Mouse (Mus musculus) embryonic facial prominence, embryonic 13.5 days (tissue): ENCODE measurements around the gene Tcaf2. TPM values are rescaled to one million over a fixed set of nuclear protein-coding genes. Genes with fewer than 3 reads are reported as not detected.

ENCODE experiments used
- polyA plus RNA-seq: library from polyadenylated mRNA; unstranded; fragments of >200 nt; fragmentation: Nextera tagmentation; extraction: Ambion mirVana; gene quantifications from 2 replicates; pipeline ENCODE4 v1.2.1, GENCODE M21; 2015

Tcaf2 gene
- polyA plus RNA-seq, 1 experiment from 2014 or later = 4.3 TPM

Other genes with a start within 250 kb of the Tcaf2 start
- not detected in 2 replicates for gene Tas2r143, start 245.0 kb downstream of the Tcaf2 start, polyA plus RNA-seq
- not detected in 2 replicates for gene Tas2r135, start 239.8 kb downstream of the Tcaf2 start, polyA plus RNA-seq
- not detected in 2 replicates for gene Tas2r126, start 210.7 kb downstream of the Tcaf2 start, polyA plus RNA-seq
- not detected in 2 replicates for gene Olfr458, start 180.1 kb downstream of the Tcaf2 start, polyA plus RNA-seq
- not detected in 2 replicates for gene Olfr457, start 168.9 kb downstream of the Tcaf2 start, polyA plus RNA-seq
- gene Olfr456, start 158.0 kb downstream of the Tcaf2 start, polyA plus RNA-seq = not detected in 2 replicates
- gene Olfr455, start 97.7 kb downstream of the Tcaf2 start, polyA plus RNA-seq = not detected in 2 replicates
- gene Tcaf3, start 47.6 kb downstream of the Tcaf2 start, polyA plus RNA-seq = not detected in 2 replicates
- gene Tcaf1, start 64.8 kb upstream of the Tcaf2 start, polyA plus RNA-seq = 75.6 and 81.9 TPM in 2 replicates
- gene Olfr453, start 94.1 kb upstream of the Tcaf2 start, polyA plus RNA-seq = not detected in 2 replicates
- gene Olfr38, start 111.2 kb upstream of the Tcaf2 start, polyA plus RNA-seq = not detected in 2 replicates
- not detected in 2 replicates for gene Olfr452, start 139.8 kb upstream of the Tcaf2 start, polyA plus RNA-seq
- not detected in 2 replicates for gene Olfr450, start 166.7 kb upstream of the Tcaf2 start, polyA plus RNA-seq
- gene Olfr449, start 189.1 kb upstream of the Tcaf2 start, polyA plus RNA-seq = not detected in 2 replicates
- not detected in 2 replicates for gene Olfr448, start 245.2 kb upstream of the Tcaf2 start, polyA plus RNA-seq